22 mouse cellular contexts compared by ENCODE assay signal in genomic region chr6:41654648-41655047, GRCm38 (mm10). TPM values are rescaled to one million over a fixed set of nuclear protein-coding genes. Genes with fewer than 3 reads are reported as not detected.
"Had no signal": no experiment of that assay in that cellular context is flagged by ENCODE, and none has a peak within 500 bp of the region (broad histone marks: within the 10 kb centered on the region; RNA-seq: fewer than 3 reads in every experiment).

No protein-coding gene starts in this region.

- ATAC-seq: intestine, embryonic 16.5 days; liver, embryonic 12.5 days; midbrain, embryonic 15.5 days had no signal

- DNase-seq: kidney, adult 2 months; kidney, postnatal 14 days; lung, embryonic 14.5 days; lung, postnatal 10 days; retina, postnatal 1 day; right cerebral cortex, postnatal 4 days; spleen, adult 18-20 months; thymus, postnatal 4 days had no signal

RNA-seq across cellular contexts. Expression of gene Trpv6, which starts 18.4 kb away (rescaled TPM):
- total RNA-seq: monocyte, adult 5-6 weeks had no signal
- polyA plus RNA-seq: macrophage had no signal

RNA-seq across cellular contexts. Expression of gene Trpv5, which starts 25.9 kb away (rescaled TPM):
- total RNA-seq: layer of hippocampus, postnatal 25 days; left cerebral cortex, adult 8-10 months; left cerebral cortex, postnatal 25 days; monocyte, adult 5-6 weeks had no signal
- polyA plus RNA-seq: large intestine, adult 2 months; limb, embryonic 11.5 days; limb, embryonic 15.5 days; lung, embryonic 14.5 days; macrophage; midbrain, embryonic 11.5 days; midbrain, embryonic 15.5 days; neural tube, embryonic 13.5 days had no signal

RNA-seq across cellular contexts. Expression of gene Llcfc1, which starts 29.6 kb away (rescaled TPM):
- total RNA-seq: layer of hippocampus, postnatal 25 days; left cerebral cortex, adult 8-10 months; left cerebral cortex, postnatal 25 days; monocyte, adult 5-6 weeks had no signal
- polyA plus RNA-seq: large intestine, adult 2 months; limb, embryonic 11.5 days; limb, embryonic 15.5 days; liver, embryonic 12.5 days; liver, embryonic 16.5 days; lung, embryonic 14.5 days; macrophage; midbrain, embryonic 11.5 days; midbrain, embryonic 15.5 days; neural tube, embryonic 13.5 days had no signal

RNA-seq across cellular contexts. Expression of gene Kel, which starts 49.5 kb away (rescaled TPM):
- total RNA-seq: layer of hippocampus, postnatal 25 days; left cerebral cortex, adult 8-10 months; left cerebral cortex, postnatal 25 days; monocyte, adult 5-6 weeks had no signal
- polyA plus RNA-seq: large intestine, adult 2 months; macrophage had no signal
